Mouse (Mus musculus) lung, postnatal 0 days (tissue): ENCODE data around the gene Rasal3.

ENCODE experiments used
- CTCF ChIP-seq: IDR thresholded peaks from 2 replicates; pipeline ENCODE4 v1.5.1; 2016; ENCODE audit warnings: antibody characterized with exemption, mild to moderate bottlenecking
- EP300 ChIP-seq: IDR thresholded peaks from 2 replicates; pipeline ENCODE4 v1.6.1; 2016; ENCODE audit warnings: antibody characterized with exemption, mild to moderate bottlenecking, control low read depth

DNA sequence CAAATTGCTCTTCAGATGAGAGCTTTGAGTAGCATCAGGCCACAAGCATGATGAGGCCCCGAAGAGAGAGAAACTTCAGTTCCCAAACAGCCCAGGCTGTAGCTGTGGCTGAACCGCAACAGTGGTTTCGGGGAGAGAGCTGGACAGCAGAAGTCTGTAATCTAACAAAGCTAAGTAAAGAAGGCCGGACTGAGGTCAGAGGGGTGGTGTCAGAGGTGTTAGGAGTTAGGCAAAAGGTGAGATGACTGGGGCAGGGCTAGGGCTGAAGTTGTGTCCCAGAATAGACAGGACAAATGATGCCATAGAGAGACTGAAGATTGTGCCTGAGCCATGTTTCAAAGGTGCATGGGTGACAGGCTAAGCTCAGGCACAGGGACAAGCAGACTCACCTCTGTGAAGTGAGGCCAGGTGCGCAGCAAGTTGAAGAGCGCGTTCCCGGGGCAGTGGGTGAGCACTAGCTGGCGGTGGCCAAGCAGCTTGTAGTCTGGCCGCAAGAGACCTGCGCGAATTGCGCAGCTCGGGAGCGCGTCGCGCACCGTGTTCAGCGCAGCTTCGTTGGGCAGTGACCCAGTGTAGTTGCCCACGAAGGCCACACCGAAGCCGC, 12.1 kb upstream of the Rasal3 start:
- TF ChIP-seq CTCF (no peak), EP300 (no peak)
